10 mouse cellular contexts compared by ENCODE assay signal in the genomic region with DNA sequence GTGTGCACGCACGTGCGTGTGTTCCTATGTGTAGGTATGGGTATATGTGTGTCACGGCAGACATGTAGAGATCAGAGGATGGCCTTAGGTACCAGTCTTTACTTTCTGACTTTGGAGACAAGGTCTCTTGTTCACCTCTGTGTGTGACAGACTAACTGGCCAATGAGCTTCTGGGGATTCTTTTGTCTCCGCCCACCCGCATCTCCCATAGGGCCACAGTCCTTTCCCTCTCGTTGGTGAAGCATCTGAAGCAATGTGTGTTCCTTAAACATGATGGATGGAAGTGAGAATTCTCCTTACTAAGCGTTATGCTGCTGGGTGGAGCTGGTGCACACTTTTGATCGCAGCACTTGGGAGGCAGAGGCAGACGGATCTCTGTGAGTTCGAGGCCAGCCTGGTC.
"Had no signal": no experiment of that assay in that cellular context is flagged by ENCODE, and none has a peak within 500 bp of the region (broad histone marks: within the 10 kb centered on the region; RNA-seq: fewer than 3 reads in every experiment).

No protein-coding gene starts in this region.

- H3K36me3 ChIP-seq: limb, embryonic 15.5 days; liver, embryonic 13.5 days; midbrain, embryonic 13.5 days had no signal

- H3K4me3 ChIP-seq: left cerebral cortex, adult 2 months; limb, embryonic 15.5 days; liver, embryonic 13.5 days; midbrain, embryonic 13.5 days had no signal

- DNase-seq: kidney, adult 18-20 months; kidney, postnatal 10 days; liver, embryonic 13.5 days; lung, adult 18-20 months; right cerebral cortex, postnatal 14 days; thymus, adult 18-20 months; thymus, postnatal 14 days had no signal

- H3K9ac ChIP-seq: limb, embryonic 15.5 days; liver, embryonic 13.5 days; midbrain, embryonic 13.5 days had no signal

- H3K4me2 ChIP-seq: liver, embryonic 13.5 days; midbrain, embryonic 13.5 days had no signal

- ATAC-seq: midbrain, embryonic 13.5 days had no signal

- H3K27me3 ChIP-seq: limb, embryonic 15.5 days; midbrain, embryonic 13.5 days had no signal

- H3K27ac ChIP-seq: left cerebral cortex, adult 2 months; limb, embryonic 15.5 days; midbrain, embryonic 13.5 days had no signal

- H3K9me3 ChIP-seq: limb, embryonic 15.5 days; liver, embryonic 13.5 days; midbrain, embryonic 13.5 days had no signal
